Comparison of ENCODE assay signal across 18 mouse cellular contexts in genomic region chr19:36845924-36846323, GRCm38 (mm10).
"Had no signal": no experiment of that assay in that cellular context is flagged by ENCODE, and none has a peak within 500 bp of the region (broad histone marks: within the 10 kb centered on the region; RNA-seq: fewer than 3 reads in every experiment).

No protein-coding gene starts in this region.

- H3K9me3 ChIP-seq: liver, embryonic 13.5 days; megakaryocyte, embryonic 14.5 days; midbrain, embryonic 10.5 days; midbrain, embryonic 13.5 days; neural tube, embryonic 13.5 days had no signal

- H3K4me2 ChIP-seq: liver, embryonic 13.5 days; midbrain, embryonic 13.5 days; neural tube, embryonic 13.5 days had no signal

- ATAC-seq: midbrain, embryonic 13.5 days; midbrain, embryonic 16.5 days had no signal

- H3K4me3 ChIP-seq: layer of hippocampus, adult 2 months; left cerebral cortex, adult 2 months; liver, embryonic 13.5 days; megakaryocyte, embryonic 14.5 days; midbrain, embryonic 10.5 days; midbrain, embryonic 13.5 days; myocyte; neural tube, embryonic 13.5 days had no signal

- H3K4me1 ChIP-seq: liver, embryonic 13.5 days; midbrain, embryonic 10.5 days had no signal

- DNase-seq: kidney, postnatal 25 days; layer of hippocampus, postnatal 36 days; liver, embryonic 13.5 days; lung, adult 2 months; lung, postnatal 14 days; lung, postnatal 4 days; retina, postnatal 1 day; thymus, adult 18-20 months; thymus, postnatal 36 days had no signal

- H3K27ac ChIP-seq: kidney, postnatal 0 days; layer of hippocampus, adult 2 months; left cerebral cortex, adult 2 months; liver, embryonic 13.5 days; midbrain, embryonic 10.5 days; midbrain, embryonic 13.5 days; neural tube, embryonic 13.5 days had no signal

- H3K9ac ChIP-seq: liver, embryonic 13.5 days; midbrain, embryonic 13.5 days; neural tube, embryonic 13.5 days had no signal

- H3K27me3 ChIP-seq: liver, embryonic 13.5 days; megakaryocyte, embryonic 14.5 days; midbrain, embryonic 13.5 days; neural tube, embryonic 13.5 days had no signal
